Mouse (Mus musculus) stomach, embryonic 15.5 days (tissue): ENCODE measurements around the gene Fshr. TPM values are rescaled to one million over a fixed set of nuclear protein-coding genes. Genes with fewer than 3 reads are reported as not detected.

Experiments
- ATAC-seq: fragments of 200-750 bp; cut with Nextera tagmentation; 2 replicates; pipeline ENCODE4 v1.8.0; 2017; ENCODE audit warnings: low read depth, moderate number of reproducible peaks, moderate TSS enrichment; ENCODE audit not compliant: insufficient read depth, low FRiP score
- H3K27ac ChIP-seq: fragments of 300-500 bp; sonication (generic); 2 replicates; pipeline ENCODE4 v1.5.1; 2015; ENCODE audit warnings: mild to moderate bottlenecking, inconsistent platforms
- H3K27me3 ChIP-seq: fragments of 300-500 bp; sonication (generic); replicated peaks from 2 replicates; pipeline ENCODE4 v1.6.1; 2015; ENCODE audit warnings: inconsistent platforms
- H3K36me3 ChIP-seq: fragments of 300-500 bp; sonication (generic); 2 replicates; pipeline ENCODE4 v1.6.1; 2015; ENCODE audit warnings: inconsistent platforms
- H3K4me1 ChIP-seq: fragments of 300-500 bp; sonication (generic); 2 replicates; pipeline ENCODE4 v1.6.1; 2015; ENCODE audit warnings: inconsistent platforms
- H3K4me2 ChIP-seq: fragments of 300-500 bp; sonication (generic); 2 replicates; pipeline ENCODE4 v1.6.1; 2015; ENCODE audit warnings: mild to moderate bottlenecking, inconsistent platforms
- H3K4me3 ChIP-seq: fragments of 300-500 bp; sonication (generic); replicated peaks from 2 replicates; pipeline ENCODE4 v1.5.1; 2015; ENCODE audit warnings: inconsistent platforms
- H3K9ac ChIP-seq: fragments of 300-500 bp; sonication (generic); 2 replicates; pipeline ENCODE4 v1.6.1; 2015; ENCODE audit warnings: inconsistent platforms
- H3K9me3 ChIP-seq: fragments of 300-500 bp; sonication (generic); 2 replicates; pipeline ENCODE4 v1.6.1; 2016; ENCODE audit warnings: inconsistent platforms
- WGBS: fragments of 180-500 bp; shearing (Covaris S2); methylation state at CpG from one replicate; pipeline ENCODE4 v1.1.7; 2015; 5-methylcytosine and 5-hydroxymethylcytosine counted together
- polyA plus RNA-seq: library from polyadenylated mRNA; unstranded; fragments of >200 nt; fragmentation: Nextera tagmentation; extraction: Ambion mirVana; gene quantifications from 2 replicates; pipeline ENCODE4 v1.2.1, GENCODE M21; 2015

The Fshr gene
- polyA plus RNA-seq, 1 experiment from 2014 or later, result not detected

GRCm38 (mm10) chr17:89019518-89019917, 181.0 kb downstream of the Fshr start:
- 76% methylated on average over 2 of the region's 2 CpGs for WGBS
- H3K4me1 ChIP-seq, result no peaks in the 10 kb centered on the region
- H3K36me3 ChIP-seq, result no peaks in the 10 kb centered on the region
- no peak overlapping the region for H3K4me2 ChIP-seq
- no peak overlapping the region for H3K9ac ChIP-seq
- H3K4me3 ChIP-seq, result no peak overlapping the region
- H3K27me3 ChIP-seq, result no peaks in the 10 kb centered on the region
- H3K9me3 ChIP-seq, result no peaks in the 10 kb centered on the region
- ATAC-seq, result no peak
- no peak overlapping the region for H3K27ac ChIP-seq

GRCm38 (mm10) chr17:89017002-89017401, 183.5 kb downstream of the Fshr start:
- Histone ChIP-seq H3K4me1 (no peaks in the 10 kb centered on the region), H3K4me2 (no peak overlapping the region), H3K27me3 (no peaks in the 10 kb centered on the region), H3K36me3 (no peaks in the 10 kb centered on the region), H3K9ac (no peak overlapping the region), H3K9me3 (no peaks in the 10 kb centered on the region), H3K27ac (no peak overlapping the region), H3K4me3 (no peak overlapping the region)
- no peak for ATAC-seq
- 64% methylated on average over 4 of the region's 4 CpGs for WGBS

- no peak for ATAC-seq
- Histone ChIP-seq H3K4me2 (no peak overlapping the region), H3K27ac (no peak overlapping the region)
These were observed 186.8 kb downstream of the Fshr start for GRCm38 (mm10) chr17:89013691-89014090.

GRCm38 (mm10) chr17:89009117-89009516, 191.4 kb downstream of the Fshr start:
- ATAC-seq, result no peak
- WGBS, result 60% methylated on average over 1 of the region's 1 CpGs
- no peak overlapping the region for H3K27ac ChIP-seq
- H3K4me1 ChIP-seq, result no peaks in the 10 kb centered on the region
- H3K9ac ChIP-seq, result no peak overlapping the region
- no peak overlapping the region for H3K4me3 ChIP-seq
- no peaks in the 10 kb centered on the region for H3K36me3 ChIP-seq
- no peaks in the 10 kb centered on the region for H3K27me3 ChIP-seq
- H3K4me2 ChIP-seq, result no peak overlapping the region
- H3K9me3 ChIP-seq, result no peaks in the 10 kb centered on the region

More at GRCm38 (mm10) chr17:89013691-89014090, 186.8 kb downstream of the Fshr start:
- H3K9me3 ChIP-seq, result no peaks in the 10 kb centered on the region
- H3K36me3 ChIP-seq, result no peaks in the 10 kb centered on the region
- no peaks in the 10 kb centered on the region for H3K27me3 ChIP-seq
- H3K4me1 ChIP-seq, result no peaks in the 10 kb centered on the region
- no peak overlapping the region for H3K9ac ChIP-seq
- H3K4me3 ChIP-seq, result no peak overlapping the region

- H3K9me3 ChIP-seq, result no peaks in the 10 kb centered on the region
- no peak overlapping the region for H3K4me2 ChIP-seq
- H3K27me3 ChIP-seq, result no peaks in the 10 kb centered on the region
- no peak for ATAC-seq
- no peak overlapping the region for H3K27ac ChIP-seq
- WGBS, result 79% methylated on average over 7 of the region's 7 CpGs
- H3K9ac ChIP-seq, result no peak overlapping the region
- H3K4me1 ChIP-seq, result no peaks in the 10 kb centered on the region
- H3K4me3 ChIP-seq, result no peak overlapping the region
- no peaks in the 10 kb centered on the region for H3K36me3 ChIP-seq
These were observed 191.8 kb downstream of the Fshr start for GRCm38 (mm10) chr17:89008680-89009079.

GRCm38 (mm10) chr17:89005959-89006358, 194.5 kb downstream of the Fshr start:
- H3K4me2 ChIP-seq, result no peak overlapping the region
- H3K27me3 ChIP-seq, result no peaks in the 10 kb centered on the region
- no peak overlapping the region for H3K27ac ChIP-seq
- H3K36me3 ChIP-seq, result no peaks in the 10 kb centered on the region
- H3K9me3 ChIP-seq, result no peaks in the 10 kb centered on the region
- ATAC-seq, result no peak
- WGBS, result 84% methylated on average over 5 of the region's 5 CpGs
- no peaks in the 10 kb centered on the region for H3K4me1 ChIP-seq
- no peak overlapping the region for H3K4me3 ChIP-seq
- no peak overlapping the region for H3K9ac ChIP-seq

GRCm38 (mm10) chr17:88999907-89000306, 200.6 kb downstream of the Fshr start:
- H3K36me3 ChIP-seq, result no peaks in the 10 kb centered on the region
- no peaks in the 10 kb centered on the region for H3K27me3 ChIP-seq
- H3K9ac ChIP-seq, result no peak overlapping the region
- no peaks in the 10 kb centered on the region for H3K9me3 ChIP-seq
- no peaks in the 10 kb centered on the region for H3K4me1 ChIP-seq
- H3K4me2 ChIP-seq, result no peak overlapping the region
- H3K27ac ChIP-seq, result no peak overlapping the region
- no peak for ATAC-seq
- H3K4me3 ChIP-seq, result no peak overlapping the region

- no peak for ATAC-seq
These were observed 202.2 kb downstream of the Fshr start for GRCm38 (mm10) chr17:88998243-88998642.

GRCm38 (mm10) chr17:88991238-88991637, 209.2 kb downstream of the Fshr start:
- H3K4me1 ChIP-seq, result no peaks in the 10 kb centered on the region
- no peak overlapping the region for H3K27ac ChIP-seq
- ATAC-seq, result no peak
- no peaks in the 10 kb centered on the region for H3K27me3 ChIP-seq
- WGBS, result 83% methylated on average over 4 of the region's 4 CpGs
- H3K9ac ChIP-seq, result no peak overlapping the region
- H3K4me2 ChIP-seq, result no peak overlapping the region
- no peaks in the 10 kb centered on the region for H3K9me3 ChIP-seq
- H3K4me3 ChIP-seq, result no peak overlapping the region
- no peaks in the 10 kb centered on the region for H3K36me3 ChIP-seq

More at GRCm38 (mm10) chr17:88998243-88998642, 202.2 kb downstream of the Fshr start:
- Histone ChIP-seq H3K4me3 (no peak overlapping the region), H3K27me3 (no peaks in the 10 kb centered on the region), H3K9ac (no peak overlapping the region), H3K9me3 (no peaks in the 10 kb centered on the region), H3K27ac (no peak overlapping the region), H3K4me2 (no peak overlapping the region), H3K4me1 (no peaks in the 10 kb centered on the region), H3K36me3 (no peaks in the 10 kb centered on the region)
- WGBS, result 48% methylated on average over 1 of the region's 1 CpGs

- H3K9me3 ChIP-seq, result no peaks in the 10 kb centered on the region
- H3K27ac ChIP-seq, result no peak overlapping the region
- H3K36me3 ChIP-seq, result no peaks in the 10 kb centered on the region
- 78% methylated on average over 10 of the region's 10 CpGs for WGBS
- H3K4me1 ChIP-seq, result no peaks in the 10 kb centered on the region
- H3K4me2 ChIP-seq, result no peak overlapping the region
- H3K4me3 ChIP-seq, result no peak overlapping the region
- no peak for ATAC-seq
- no peak overlapping the region for H3K9ac ChIP-seq
- no peaks in the 10 kb centered on the region for H3K27me3 ChIP-seq
These were observed 219.6 kb downstream of the Fshr start for GRCm38 (mm10) chr17:88980708-88981355.

- no peaks in the 10 kb centered on the region for H3K4me1 ChIP-seq
- H3K9me3 ChIP-seq, result no peaks in the 10 kb centered on the region
- H3K4me3 ChIP-seq, result no peak overlapping the region
- WGBS, result 76% methylated on average over 3 of the region's 3 CpGs
- ATAC-seq, result no peak
- H3K27me3 ChIP-seq, result no peaks in the 10 kb centered on the region
- H3K9ac ChIP-seq, result no peak overlapping the region
- no peaks in the 10 kb centered on the region for H3K36me3 ChIP-seq
- H3K27ac ChIP-seq, result no peak overlapping the region
- no peak overlapping the region for H3K4me2 ChIP-seq
These were observed 225.9 kb downstream of the Fshr start for GRCm38 (mm10) chr17:88974538-88974937.

GRCm38 (mm10) chr17:88966028-88966427, 234.4 kb downstream of the Fshr start:
- ATAC-seq, result no peak
- 59% methylated on average over 3 of the region's 3 CpGs for WGBS
- Histone ChIP-seq H3K4me3 (no peak overlapping the region), H3K27me3 (no peaks in the 10 kb centered on the region), H3K4me1 (no peaks in the 10 kb centered on the region), H3K9me3 (no peaks in the 10 kb centered on the region), H3K27ac (no peak overlapping the region), H3K4me2 (no peak overlapping the region), H3K9ac (no peak overlapping the region), H3K36me3 (no peaks in the 10 kb centered on the region)

GRCm38 (mm10) chr17:88954011-88954410, 246.5 kb downstream of the Fshr start:
- Histone ChIP-seq H3K4me1 (no peaks in the 10 kb centered on the region), H3K27me3 (no peaks in the 10 kb centered on the region), H3K9me3 (no peaks in the 10 kb centered on the region), H3K27ac (no peak overlapping the region), H3K36me3 (no peaks in the 10 kb centered on the region), H3K9ac (no peak overlapping the region), H3K4me3 (no peak overlapping the region), H3K4me2 (no peak overlapping the region)
- 32% methylated on average over 5 of the region's 5 CpGs for WGBS
- no peak for ATAC-seq
